Mouse (Mus musculus) megakaryocyte-erythroid progenitor cell, adult 5 weeks (primary cell): Measurements from ENCODE around the gene Nlrp9c. TPM values are rescaled to one million over a fixed set of nuclear protein-coding genes. Genes with fewer than 3 reads are reported as not detected.

ENCODE experiments used
- polyA plus RNA-seq: library from polyadenylated mRNA; stranded (reverse); fragments of >175 nt; gene quantifications from 2 replicates; pipeline ENCODE4 v1.2.3, GENCODE M21; 2012

Gene Nlrp9c
- not detected in 2 replicates for polyA plus RNA-seq

GRCm38 (mm10) chr7:26403600-26403999, at the start of gene Nlrp9c:
Nlrp9c (minus strand) TSS chr7:26403700.

DNA sequence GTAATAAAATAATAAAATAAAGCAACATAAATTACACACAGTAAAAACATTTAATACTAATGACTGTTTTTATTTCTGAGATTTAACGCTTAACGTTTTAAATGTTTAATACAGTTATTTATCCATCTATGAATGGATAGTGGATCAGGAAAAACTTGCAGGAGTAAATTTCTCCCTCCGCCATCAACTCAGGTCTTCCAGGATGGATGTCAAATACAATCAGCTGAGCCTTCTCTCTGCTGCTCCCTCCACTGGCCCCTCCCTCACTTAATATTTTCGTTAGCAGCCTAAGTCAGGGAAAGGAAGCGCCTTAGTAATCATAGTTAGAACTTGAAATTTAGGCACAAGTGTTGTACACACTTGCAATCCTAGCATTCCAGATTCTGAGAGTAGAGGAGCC, 31.3 kb upstream of the Nlrp9c start, which contains the start of gene Nlrp4a:
Nlrp4a (plus strand) TSS at position 301 of the 400 bp plus-strand sequence.

DNA sequence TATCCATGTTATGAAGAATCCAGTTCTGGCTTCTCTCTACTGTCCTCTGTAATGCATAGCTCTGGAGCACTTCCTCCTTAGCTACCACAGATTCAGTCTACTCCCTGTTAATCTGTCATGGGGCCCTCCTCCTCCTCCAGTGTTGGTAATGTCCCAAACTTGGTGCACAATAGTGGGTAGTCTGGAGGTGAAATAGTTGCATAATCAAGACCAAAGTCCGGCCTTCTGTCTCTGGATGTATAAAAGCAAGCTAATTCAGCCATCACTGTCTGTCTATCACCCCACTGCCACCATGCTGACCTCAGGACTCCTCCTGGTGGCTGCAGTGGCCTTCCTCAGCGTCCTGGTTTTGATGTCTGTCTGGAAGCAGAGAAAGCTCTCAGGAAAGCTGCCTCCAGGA, 96.6 kb downstream of the Nlrp9c start, which contains the start of gene Cyp2a4:
Cyp2a4 (plus strand) TSS at position 244 of the 400 bp plus-strand sequence.

Other genes starting within 250 kb of the Nlrp9c start
- gene Cyp2b9, start 230.3 kb downstream of the Nlrp9c start, polyA plus RNA-seq, result not detected in 2 replicates
- 0.02 TPM in 1 of 2 replicates, not detected in the other for gene Vmn1r184, start 143.4 kb downstream of the Nlrp9c start, polyA plus RNA-seq
- not detected in 2 replicates for gene Cyp2a4, start 96.5 kb downstream of the Nlrp9c start, polyA plus RNA-seq
- not detected in 2 replicates for gene Nlrp4a, start 31.4 kb upstream of the Nlrp9c start, polyA plus RNA-seq
- gene Nlrp9a, start 131.3 kb upstream of the Nlrp9c start, polyA plus RNA-seq, result not detected in 2 replicates
- not detected in 2 replicates for gene Vmn1r185, start 214.8 kb upstream of the Nlrp9c start, polyA plus RNA-seq